Mouse (Mus musculus) lung, adult 2 months (tissue): ENCODE measurements around the gene Cyp2f2. TPM values are rescaled to one million over a fixed set of nuclear protein-coding genes. Genes with fewer than 3 reads are reported as not detected.
A peak's percentile ranks its signal among the peaks of the same experiment; 100 is the strongest.

ENCODE experiments used
- DNase-seq: peaks from one replicate; pipeline ENCODE4 v3.0.0; 2022
- H3K4me1 ChIP-seq: fragments of 200-500 bp; 2 replicates; pipeline ENCODE4 v1.6.1; 2011; ENCODE audit warnings: low read length; ENCODE audit not compliant: control insufficient read depth, insufficient read depth
- H3K4me3 ChIP-seq: fragments of 200-500 bp; replicated peaks from 2 replicates; pipeline ENCODE3; 2011; ENCODE audit warnings: low read depth, mild to moderate bottlenecking, control low read depth, low read length; ENCODE audit errors: extremely low read depth
- CTCF ChIP-seq: fragments of 200-500 bp; IDR thresholded peaks from 2 replicates; pipeline ENCODE4 v1.5.1; 2011; ENCODE audit warnings: mild to moderate bottlenecking, low read length, control low read depth; ENCODE audit not compliant: insufficient read depth
- POLR2A ChIP-seq: fragments of 200-500 bp; IDR thresholded peaks from 2 replicates; pipeline ENCODE4 v1.6.1; 2011; ENCODE audit warnings: low read depth, mild to moderate bottlenecking, control low read depth, low read length, borderline replicate concordance; ENCODE audit errors: extremely low read depth
- WGBS: fragments of 180-500 bp; shearing (Covaris S2); methylation state at CpG from one replicate; pipeline ENCODE4 v1.1.7; 2018; 5-methylcytosine and 5-hydroxymethylcytosine counted together
- polyA plus RNA-seq: library from polyadenylated mRNA; depleted of rRNA; stranded (reverse); fragments of >200 nt; gene quantifications from 2 replicates; pipeline ENCODE4 v1.2.3, GENCODE M21; 2012; rRNA removed

The Cyp2f2 gene
- polyA plus RNA-seq, 1 experiment = 4,289 TPM

DNA sequence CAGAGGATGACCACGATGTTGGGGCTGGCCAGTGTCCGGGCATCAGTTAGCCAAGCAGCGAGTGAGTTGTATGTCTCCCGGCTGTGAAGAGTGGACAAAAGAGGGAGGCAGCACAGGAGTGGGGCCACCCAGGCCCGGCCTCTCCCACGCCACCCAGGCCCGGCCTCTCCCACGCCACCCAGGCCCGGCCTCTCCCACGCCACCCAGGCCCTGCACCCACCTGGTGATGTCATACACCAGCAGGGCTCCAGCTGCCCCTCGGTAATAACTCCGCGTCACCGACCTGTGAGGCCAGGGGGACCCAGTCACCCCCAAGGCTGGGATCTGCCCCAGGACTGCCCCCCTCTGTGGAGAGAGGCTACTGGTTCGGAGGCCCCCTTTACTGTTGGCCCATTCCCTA lies 54.8 kb downstream of the Cyp2f2 start:
- TF ChIP-seq CTCF (no peak), POLR2A (no peak)
- 92% methylated on average over 15 of the region's 15 CpGs for WGBS
- no peak for DNase-seq
- Histone ChIP-seq H3K4me1 (0 out of 2 replicates have a peak, but pooled peaks cover 3% of the 10 kb centered on the region), H3K4me3 (no peak overlapping the region)

GRCm38 (mm10) chr7:27174896-27175295 lies 55.2 kb downstream of the Cyp2f2 start:
- no peak for TF ChIP-seq CTCF
- no peak for TF ChIP-seq POLR2A
- DNase-seq = no peak
- Histone ChIP-seq H3K4me1 (0 out of 2 replicates have a peak, but pooled peaks cover 3% of the 10 kb centered on the region), H3K4me3 (no peak overlapping the region)
- 87% methylated on average over 7 of the region's 7 CpGs for WGBS

GRCm38 (mm10) chr7:27177942-27178323 lies 58.2 kb downstream of the Cyp2f2 start:
- TF ChIP-seq CTCF (no peak), POLR2A (no peak)
- WGBS = 15% methylated on average over 4 of the region's 4 CpGs
- Histone ChIP-seq H3K4me1 (peaks cover 6% of the 10 kb centered on the region; the same call in 1 of the 2 replicates), H3K4me3 (peak overlapping the region; percentile 76)
- no peak for DNase-seq

- peaks cover 6% of the 10 kb centered on the region; the same call in 1 of the 2 replicates for H3K4me1 ChIP-seq
- peak within 1 kb of the TSS; percentile 76 for H3K4me3 ChIP-seq
- DNase-seq = peak; percentile 99
- TF ChIP-seq CTCF (peak; percentile 60), POLR2A (peak; percentile 61; the same call in 1 of the 2 replicates)
- under 1% methylated on average over 53 of the region's 53 CpGs for WGBS
Measured at GRCm38 (mm10) chr7:27178324-27179216, 58.9 kb downstream of the Cyp2f2 start, which contains the start of gene Rab4b. Rab4b (minus strand) TSS chr7:27178896.

DNA sequence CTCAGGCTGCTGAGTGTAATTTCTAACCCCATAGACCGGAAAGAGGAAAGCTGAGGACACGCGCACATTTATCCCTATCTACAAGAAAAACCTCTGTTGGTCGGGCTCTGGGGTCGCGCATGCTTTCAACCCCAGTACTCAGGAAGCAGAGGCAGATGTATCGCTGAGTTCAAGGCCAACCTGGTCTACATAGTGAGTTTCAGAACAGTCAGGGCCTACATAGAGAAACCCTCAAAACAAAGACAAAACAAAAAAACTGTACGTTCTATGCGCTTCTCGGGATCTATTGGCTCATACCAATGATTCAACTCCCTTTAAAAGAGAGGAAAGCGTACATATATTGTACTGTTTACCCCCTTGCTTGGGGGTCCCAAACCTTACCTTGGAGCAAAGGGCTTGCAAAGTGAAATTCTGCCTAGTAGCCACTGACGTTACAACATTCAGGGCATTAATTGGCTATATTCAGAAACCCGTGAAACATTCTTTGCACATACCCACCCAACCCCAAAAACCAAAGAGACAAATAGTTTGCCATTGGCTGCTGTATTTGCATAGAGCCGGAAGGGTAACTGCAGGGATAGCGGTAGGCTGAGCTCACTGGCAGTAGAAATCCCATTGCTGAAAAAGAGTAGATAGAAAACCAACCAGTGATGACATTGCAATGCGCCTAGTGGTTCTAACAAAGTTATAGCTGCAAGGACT lies 59.7 kb downstream of the Cyp2f2 start:
- H3K4me1 ChIP-seq = peaks cover 6% of the 10 kb centered on the region; the same call in 1 of the 2 replicates
- DNase-seq = no peak
- TF ChIP-seq CTCF (no peak), POLR2A (no peak)
- H3K4me3 ChIP-seq = peak overlapping the region; percentile 43
- 40% methylated on average over 16 of the region's 16 CpGs for WGBS

GRCm38 (mm10) chr7:27180036-27180435 lies 60.3 kb downstream of the Cyp2f2 start:
- no peak for TF ChIP-seq POLR2A
- no peak for TF ChIP-seq CTCF
- Histone ChIP-seq H3K4me1 (peaks cover 6% of the 10 kb centered on the region; the same call in 1 of the 2 replicates), H3K4me3 (no peak overlapping the region)
- no peak for DNase-seq
- 32% methylated on average over 5 of the region's 5 CpGs for WGBS

DNA sequence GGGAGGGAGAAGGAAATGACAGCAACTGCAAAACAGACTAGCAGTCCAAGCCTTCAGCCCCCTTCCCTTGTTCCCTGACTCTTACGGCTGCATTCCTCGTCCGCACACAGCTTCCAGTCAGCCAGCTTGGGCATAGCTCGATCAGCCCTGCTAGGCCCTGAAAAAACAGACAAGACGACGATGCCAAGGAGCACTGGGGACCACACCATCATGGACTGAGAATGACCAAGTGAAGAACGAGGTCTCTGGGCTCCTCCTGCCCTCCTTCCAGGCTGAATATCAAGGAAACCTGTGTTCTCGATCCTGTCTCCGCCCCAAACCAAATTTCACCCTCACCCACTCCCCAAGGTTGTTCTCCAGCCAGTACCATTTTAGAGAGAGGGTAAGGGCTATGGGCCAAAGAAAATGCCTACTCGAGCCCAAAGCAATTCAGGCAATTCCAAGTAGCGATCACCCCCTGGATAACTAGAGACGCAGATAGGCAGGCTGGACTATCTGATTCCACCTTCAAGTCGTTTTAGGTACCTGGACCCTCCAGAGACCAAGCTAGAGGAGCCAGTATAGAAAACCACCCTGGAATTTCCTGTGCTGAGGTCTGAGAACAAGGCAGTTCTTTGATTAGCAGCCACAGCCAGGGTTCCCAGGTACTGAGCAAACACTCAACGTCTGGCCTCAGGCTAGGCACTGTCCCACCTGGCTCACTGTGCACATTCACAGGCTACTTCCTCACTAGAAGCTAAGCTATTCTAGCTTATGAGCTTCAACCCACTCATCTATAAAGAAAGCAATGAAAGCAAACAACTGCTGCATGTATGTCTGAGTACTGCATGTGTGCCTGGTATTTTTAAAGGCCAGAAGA lies 61.4 kb downstream of the Cyp2f2 start, which contains the start of the genes Gm21983 and Mia:
Gene Gm21983 (minus strand): TSS at position 250 of the 859 bp plus-strand sequence.
Gene Mia (minus strand): TSS at position 321 of the 859 bp plus-strand sequence.
- H3K4me3 ChIP-seq = no peak within 1 kb of the TSS
- no peak for TF ChIP-seq POLR2A
- no peak for TF ChIP-seq CTCF
- H3K4me1 ChIP-seq = peaks cover 6% of the 10 kb centered on the region; the same call in 1 of the 2 replicates
- WGBS = 57% methylated on average over 14 of the region's 14 CpGs
- peak; percentile 25 for DNase-seq

DNA sequence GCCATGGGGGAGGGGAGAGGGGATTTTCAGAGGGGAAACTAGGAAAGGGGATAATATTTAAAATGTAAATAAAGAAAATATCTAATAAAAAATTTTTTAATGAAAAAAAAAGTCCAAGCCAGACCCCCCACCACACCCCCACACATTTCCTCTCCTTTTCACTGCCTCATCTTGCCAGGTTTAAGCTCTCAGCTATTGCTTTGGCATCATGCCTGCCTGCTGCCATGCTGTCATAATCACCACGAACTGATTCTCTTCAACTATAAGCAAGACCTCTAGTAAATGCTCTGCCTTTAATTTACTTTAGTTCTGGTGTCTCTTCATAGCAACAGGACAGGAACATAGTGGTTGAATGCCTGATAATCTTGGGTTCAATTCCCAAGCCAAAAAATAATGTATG lies 62.8 kb downstream of the Cyp2f2 start:
- TF ChIP-seq POLR2A (no peak), CTCF (no peak)
- WGBS = 55% methylated on average over 1 of the region's 1 CpGs
- Histone ChIP-seq H3K4me3 (no peak overlapping the region), H3K4me1 (peaks cover 6% of the 10 kb centered on the region; the same call in 1 of the 2 replicates)
- DNase-seq = no peak

Other genes with a start within 250 kb of the Cyp2f2 start
- gene Cyp2a22, start 180.5 kb upstream of the Cyp2f2 start, polyA plus RNA-seq = not detected in 2 replicates
- 0.11 and 0.12 TPM in 2 replicates for gene Cyp2a12, start 90.8 kb upstream of the Cyp2f2 start, polyA plus RNA-seq
- not detected in 2 replicates for gene Cyp2t4, start 33.8 kb downstream of the Cyp2f2 start, polyA plus RNA-seq
- 107 and 115 TPM in 2 replicates for gene Egln2, start 46.9 kb downstream of the Cyp2f2 start, polyA plus RNA-seq
- gene Rab4b, start 59.0 kb downstream of the Cyp2f2 start, polyA plus RNA-seq = 67.8 and 69.0 TPM in 2 replicates
- not detected in 2 replicates for gene Gm21983, start 61.2 kb downstream of the Cyp2f2 start, polyA plus RNA-seq
- 10.5 and 13.5 TPM in 2 replicates for gene Mia, start 61.2 kb downstream of the Cyp2f2 start, polyA plus RNA-seq
- gene BC024978, start 75.9 kb downstream of the Cyp2f2 start, polyA plus RNA-seq = 11.2 and 13.5 TPM in 2 replicates
- gene Snrpa, start 76.4 kb downstream of the Cyp2f2 start, polyA plus RNA-seq = 135 and 136 TPM in 2 replicates
- gene Itpkc, start 108.8 kb downstream of the Cyp2f2 start, polyA plus RNA-seq = 8.6 and 11.2 TPM in 2 replicates
- gene Coq8b, start 113.1 kb downstream of the Cyp2f2 start, polyA plus RNA-seq = 68.6 and 76.8 TPM in 2 replicates
- 33.0 and 36.4 TPM in 2 replicates for gene Numbl, start 138.5 kb downstream of the Cyp2f2 start, polyA plus RNA-seq
- 496 and 612 TPM in 2 replicates for gene Ltbp4, start 217.8 kb downstream of the Cyp2f2 start, polyA plus RNA-seq
- gene Shkbp1, start 236.1 kb downstream of the Cyp2f2 start, polyA plus RNA-seq = 76.4 and 85.1 TPM in 2 replicates
- not detected in 2 replicates for gene Gm20479, start 237.5 kb downstream of the Cyp2f2 start, polyA plus RNA-seq